Mouse (Mus musculus) neural tube, embryonic 12.5 days (tissue): Measurements from ENCODE around the gene Pdlim4. TPM values are rescaled to one million over a fixed set of nuclear protein-coding genes. Genes with fewer than 3 reads are reported as not detected.

ENCODE experiments used
- ATAC-seq: fragments of 200-750 bp; cut with Nextera tagmentation; 2 replicates; pipeline ENCODE4 v1.8.0; 2017; ENCODE audit warnings: low read depth, mild to moderate bottlenecking, moderate TSS enrichment, moderate library complexity; ENCODE audit not compliant: low FRiP score
- H3K27ac ChIP-seq: fragments of 300-500 bp; sonication (generic); 2 replicates; pipeline ENCODE4 v1.5.1; 2016
- H3K27me3 ChIP-seq: fragments of 300-500 bp; sonication (generic); replicated peaks from 2 replicates; pipeline ENCODE4 v1.6.1; 2016; ENCODE audit warnings: mild to moderate bottlenecking
- H3K36me3 ChIP-seq: fragments of 300-500 bp; sonication (generic); 2 replicates; pipeline ENCODE4 v1.6.1; 2016; ENCODE audit warnings: mild to moderate bottlenecking
- H3K4me1 ChIP-seq: fragments of 300-500 bp; sonication (generic); 2 replicates; pipeline ENCODE4 v1.6.1; 2016
- H3K4me2 ChIP-seq: fragments of 300-500 bp; sonication (generic); replicated peaks from 2 replicates; pipeline ENCODE4 v1.6.1; 2016; ENCODE audit warnings: mild to moderate bottlenecking
- H3K4me3 ChIP-seq: fragments of 300-500 bp; sonication (generic); 2 replicates; pipeline ENCODE4 v1.5.1; 2016
- H3K9ac ChIP-seq: fragments of 300-500 bp; sonication (generic); 2 replicates; pipeline ENCODE4 v1.6.1; 2016; ENCODE audit warnings: mild to moderate bottlenecking
- H3K9me3 ChIP-seq: fragments of 300-500 bp; sonication (generic); 2 replicates; pipeline ENCODE4 v1.6.1; 2016; ENCODE audit warnings: mild to moderate bottlenecking
- WGBS: fragments of 180-500 bp; shearing (Covaris S2); methylation state at CpG from one replicate; pipeline ENCODE4 v1.1.7; 2016; 5-methylcytosine and 5-hydroxymethylcytosine counted together
- polyA plus RNA-seq: library from polyadenylated mRNA; unstranded; fragments of >200 nt; fragmentation: Nextera tagmentation; extraction: Ambion mirVana; gene quantifications from 2 replicates; pipeline ENCODE4 v1.2.1, GENCODE M21; 2016

The Pdlim4 gene
- polyA plus RNA-seq, 1 experiment from 2014 or later, result 51.4 TPM

DNA sequence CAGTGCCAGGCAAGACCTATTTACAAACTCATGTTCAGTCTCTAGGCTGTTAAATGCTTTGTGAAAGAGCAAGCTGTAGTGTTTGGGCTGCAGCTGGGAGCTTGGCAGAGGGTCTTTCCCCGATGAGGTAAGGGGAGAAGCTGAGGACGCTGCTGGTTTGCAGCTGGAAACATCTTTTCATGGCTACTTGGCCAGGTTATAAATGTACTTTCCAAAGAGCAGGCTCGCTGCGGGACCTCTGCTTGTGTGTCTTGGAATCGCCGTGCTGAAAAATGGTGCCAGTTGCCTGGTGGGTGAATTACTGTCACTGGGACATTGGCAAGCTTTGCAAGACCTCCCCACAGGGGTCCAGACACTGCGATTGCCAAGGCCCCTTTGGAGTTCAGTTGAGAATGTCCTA lies 38.4 kb upstream of the Pdlim4 start:
- Histone ChIP-seq H3K4me3 (no peak overlapping the region), H3K27me3 (0 out of 2 replicates have a peak, but pooled peaks cover 3% of the 10 kb centered on the region), H3K9ac (no peak overlapping the region), H3K9me3 (no peaks in the 10 kb centered on the region), H3K4me2 (no peak overlapping the region), H3K27ac (no peak overlapping the region), H3K36me3 (no peaks in the 10 kb centered on the region), H3K4me1 (peaks cover 12% of the 10 kb centered on the region; the same call in 1 of the 2 replicates)
- WGBS, result 66% methylated on average over 7 of the region's 7 CpGs
- ATAC-seq, result no peak

GRCm38 (mm10) chr11:54106676-54107075 lies 37.9 kb upstream of the Pdlim4 start:
- H3K4me1 ChIP-seq, result peaks cover 8% of the 10 kb centered on the region
- H3K4me3 ChIP-seq, result no peak overlapping the region
- no peaks in the 10 kb centered on the region for H3K9me3 ChIP-seq
- 95% methylated on average over 3 of the region's 3 CpGs for WGBS
- no peak overlapping the region for H3K9ac ChIP-seq
- no peaks in the 10 kb centered on the region for H3K36me3 ChIP-seq
- ATAC-seq, result no peak
- no peak overlapping the region for H3K27ac ChIP-seq
- no peak overlapping the region for H3K4me2 ChIP-seq
- 0 out of 2 replicates have a peak, but pooled peaks cover 3% of the 10 kb centered on the region for H3K27me3 ChIP-seq

DNA sequence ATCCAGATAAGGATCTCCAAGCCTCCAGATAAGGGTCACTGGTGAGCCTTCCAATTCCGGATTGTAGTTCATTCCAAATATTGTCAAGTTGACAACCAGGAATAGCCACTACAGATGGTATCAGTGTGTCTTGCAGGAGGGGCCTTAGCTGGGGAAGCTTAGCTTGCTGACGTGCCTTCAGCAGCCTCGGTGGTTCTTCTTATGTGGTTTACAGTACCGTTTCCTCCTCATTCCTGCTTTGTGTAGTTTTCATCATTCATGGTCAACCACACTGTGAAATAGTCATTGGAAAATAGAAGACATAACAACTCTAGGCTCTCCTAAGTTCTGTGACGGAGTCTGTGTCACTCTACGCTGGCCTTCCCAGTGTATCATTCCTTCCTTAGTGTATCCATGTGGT lies 36.2 kb upstream of the Pdlim4 start:
- H3K27me3 ChIP-seq, result peaks cover 7% of the 10 kb centered on the region; the same call in 1 of the 2 replicates
- H3K36me3 ChIP-seq, result no peaks in the 10 kb centered on the region
- no peak overlapping the region for H3K4me3 ChIP-seq
- WGBS, result 92% methylated on average over 6 of the region's 6 CpGs
- no peak overlapping the region for H3K27ac ChIP-seq
- no peak overlapping the region for H3K9ac ChIP-seq
- no peaks in the 10 kb centered on the region for H3K9me3 ChIP-seq
- ATAC-seq, result no peak
- H3K4me2 ChIP-seq, result no peak overlapping the region
- peaks cover 23% of the 10 kb centered on the region for H3K4me1 ChIP-seq

DNA sequence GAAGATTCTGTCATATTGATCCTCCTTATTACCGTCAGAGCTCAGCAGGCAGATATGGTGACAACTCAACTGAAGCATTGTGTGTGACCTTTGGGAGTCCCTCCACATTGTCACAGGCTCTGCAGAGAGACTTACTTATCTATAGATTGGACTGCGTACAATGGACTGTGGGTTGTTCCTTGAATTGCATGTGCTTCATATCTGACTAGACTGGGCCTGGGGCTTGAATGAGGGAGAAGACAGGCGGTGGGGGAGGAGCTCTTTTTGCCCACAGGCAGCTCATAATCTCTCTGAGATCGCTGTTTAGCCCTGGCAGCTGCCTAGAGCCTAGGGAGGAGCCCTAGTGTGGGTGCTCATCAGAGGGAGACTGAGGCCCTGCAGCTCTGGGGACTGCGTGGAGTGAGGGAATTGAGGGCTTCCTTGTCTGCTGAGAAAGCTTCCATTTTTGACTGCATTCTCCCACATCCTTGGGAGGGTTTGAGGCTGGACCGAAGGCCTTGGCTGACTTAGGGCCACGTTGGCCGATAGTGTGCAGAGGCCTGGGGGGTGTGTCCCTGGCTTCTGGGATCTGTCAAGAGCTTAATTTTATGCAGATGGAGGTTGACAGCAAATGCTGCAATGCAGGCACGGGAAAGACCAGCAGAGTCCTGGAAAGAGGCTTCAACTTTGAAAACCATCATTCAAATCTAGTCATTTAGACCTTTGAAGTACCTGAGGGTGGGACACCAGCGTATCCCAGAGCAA lies 34.1 kb upstream of the Pdlim4 start:
- Histone ChIP-seq H3K4me1 (peaks cover 23% of the 10 kb centered on the region), H3K9me3 (no peaks in the 10 kb centered on the region), H3K9ac (no peak overlapping the region), H3K27me3 (peaks cover 7% of the 10 kb centered on the region; the same call in 1 of the 2 replicates), H3K36me3 (no peaks in the 10 kb centered on the region), H3K4me3 (no peak overlapping the region), H3K4me2 (no peak overlapping the region), H3K27ac (no peak overlapping the region)
- 83% methylated on average over 10 of the region's 10 CpGs for WGBS
- no peak for ATAC-seq

GRCm38 (mm10) chr11:54101701-54102100 lies 32.9 kb upstream of the Pdlim4 start:
- Histone ChIP-seq H3K4me2 (peak overlapping the region; percentile 99), H3K4me3 (peak overlapping the region; percentile 61; the same call in 1 of the 2 replicates), H3K9ac (no peak overlapping the region), H3K36me3 (no peaks in the 10 kb centered on the region), H3K4me1 (peaks cover 20% of the 10 kb centered on the region), H3K9me3 (no peaks in the 10 kb centered on the region), H3K27ac (no peak overlapping the region), H3K27me3 (peaks cover 7% of the 10 kb centered on the region; the same call in 1 of the 2 replicates)
- WGBS, result 74% methylated on average over 9 of the region's 9 CpGs
- ATAC-seq, result no peak

- no peaks in the 10 kb centered on the region for H3K9me3 ChIP-seq
- ATAC-seq, result peak; percentile 89
- peak overlapping the region; percentile 99 for H3K4me2 ChIP-seq
- H3K36me3 ChIP-seq, result no peaks in the 10 kb centered on the region
- peaks cover 7% of the 10 kb centered on the region; the same call in 1 of the 2 replicates for H3K27me3 ChIP-seq
- WGBS, result under 1% methylated on average over 83 of the region's 83 CpGs
- H3K9ac ChIP-seq, result peak overlapping the region; percentile 71
- no peak overlapping the region for H3K27ac ChIP-seq
- peak overlapping the region; percentile 61 for H3K4me3 ChIP-seq
- H3K4me1 ChIP-seq, result peaks cover 17% of the 10 kb centered on the region
Measured at GRCm38 (mm10) chr11:54100692-54101591, 32.1 kb upstream of the Pdlim4 start.

GRCm38 (mm10) chr11:54100045-54100691 lies 31.4 kb upstream of the Pdlim4 start, which contains the start of gene P4ha2:
Gene P4ha2, plus strand, starts transcription at chr11:54100095.
- H3K9ac ChIP-seq, result peak within 1 kb of the TSS; percentile 71
- no peak for ATAC-seq

GRCm38 (mm10) chr11:54093000-54093399 lies 24.2 kb upstream of the Pdlim4 start:
- H3K4me1 ChIP-seq, result no peaks in the 10 kb centered on the region
- 12% methylated on average over 3 of the region's 3 CpGs for WGBS
- ATAC-seq, result no peak
- H3K27me3 ChIP-seq, result no peaks in the 10 kb centered on the region
- H3K27ac ChIP-seq, result no peak overlapping the region
- H3K9ac ChIP-seq, result no peak overlapping the region
- no peak overlapping the region for H3K4me2 ChIP-seq
- no peaks in the 10 kb centered on the region for H3K9me3 ChIP-seq
- H3K4me3 ChIP-seq, result no peak overlapping the region
- no peaks in the 10 kb centered on the region for H3K36me3 ChIP-seq

More at GRCm38 (mm10) chr11:54100045-54100691, 31.4 kb upstream of the Pdlim4 start, which contains the start of gene P4ha2:
- H3K4me2 ChIP-seq, result peak within 1 kb of the TSS; percentile 99
- whole genome bisulfite sequencing, result 52% methylated on average over 10 of the region's 10 CpGs
- H3K4me3 ChIP-seq, result peak within 1 kb of the TSS; percentile 61
- H3K4me1 ChIP-seq, result peaks cover 17% of the 10 kb centered on the region
- no peaks in the 10 kb centered on the region for H3K36me3 ChIP-seq
- H3K27ac ChIP-seq, result no peak within 1 kb of the TSS
- H3K9me3 ChIP-seq, result no peaks in the 10 kb centered on the region
- H3K27me3 ChIP-seq, result peaks cover 7% of the 10 kb centered on the region; the same call in 1 of the 2 replicates

- H3K27ac ChIP-seq, result no peak overlapping the region
- H3K36me3 ChIP-seq, result no peaks in the 10 kb centered on the region
- 63% methylated on average over 7 of the region's 7 CpGs for WGBS
- H3K9me3 ChIP-seq, result no peaks in the 10 kb centered on the region
- no peaks in the 10 kb centered on the region for H3K4me1 ChIP-seq
- no peak for ATAC-seq
- H3K4me3 ChIP-seq, result no peak overlapping the region
- no peaks in the 10 kb centered on the region for H3K27me3 ChIP-seq
- H3K4me2 ChIP-seq, result no peak overlapping the region
- no peak overlapping the region for H3K9ac ChIP-seq
Measured at GRCm38 (mm10) chr11:54092188-54092587, 23.4 kb upstream of the Pdlim4 start.

GRCm38 (mm10) chr11:54091726-54092125 lies 22.9 kb upstream of the Pdlim4 start:
- no peak overlapping the region for H3K4me3 ChIP-seq
- WGBS, result 59% methylated on average over 8 of the region's 8 CpGs
- no peaks in the 10 kb centered on the region for H3K9me3 ChIP-seq
- H3K9ac ChIP-seq, result no peak overlapping the region
- H3K4me2 ChIP-seq, result no peak overlapping the region
- H3K27me3 ChIP-seq, result no peaks in the 10 kb centered on the region
- no peak overlapping the region for H3K27ac ChIP-seq
- no peak for ATAC-seq
- H3K4me1 ChIP-seq, result no peaks in the 10 kb centered on the region
- no peaks in the 10 kb centered on the region for H3K36me3 ChIP-seq

GRCm38 (mm10) chr11:54090091-54090879 lies 21.5 kb upstream of the Pdlim4 start:
- H3K4me2 ChIP-seq, result no peak overlapping the region
- H3K9me3 ChIP-seq, result no peaks in the 10 kb centered on the region
- no peaks in the 10 kb centered on the region for H3K36me3 ChIP-seq
- no peak overlapping the region for H3K4me3 ChIP-seq
- H3K9ac ChIP-seq, result no peak overlapping the region
- WGBS, result 84% methylated on average over 1 of the region's 1 CpGs
- no peaks in the 10 kb centered on the region for H3K27me3 ChIP-seq
- no peak for ATAC-seq
- no peaks in the 10 kb centered on the region for H3K4me1 ChIP-seq
- H3K27ac ChIP-seq, result no peak overlapping the region
